Mouse (Mus musculus): ENCODE results near the gene Lemd2. TPM values are rescaled to one million over a fixed set of nuclear protein-coding genes. Genes with fewer than 3 reads are reported as not detected.
A peak's percentile ranks its signal among the peaks of the same experiment; 100 is the strongest.

Lemd2 gene
- total RNA-seq, 4 experiments from 2014 or later = 41.9 to 48.4 (median 43.0) TPM

GRCm38 (mm10) chr17:27228216-27228915 lies 24.1 kb upstream of the Lemd2 start:
- DNase-seq (ENCODE audit: low spot score in 2 of 2) = no peak

- no peak for DNase-seq (ENCODE audit: low spot score in 2 of 2)
Measured at GRCm38 (mm10) chr17:27227258-27227657, 23.0 kb upstream of the Lemd2 start.

GRCm38 (mm10) chr17:27226701-27227100 lies 22.4 kb upstream of the Lemd2 start:
- DNase-seq (ENCODE audit: low spot score in 2 of 2) = no peak

GRCm38 (mm10) chr17:27225801-27226200 lies 21.5 kb upstream of the Lemd2 start:
- DNase-seq (ENCODE audit: low spot score in 2 of 2) = no peak

GRCm38 (mm10) chr17:27223821-27224220 lies 19.6 kb upstream of the Lemd2 start:
- DNase-seq (ENCODE audit: low spot score in 2 of 2) = no peak

- DNase-seq (ENCODE audit: low spot score in 2 of 2) = peak in 1 of 2 experiments; percentile 54
Measured at GRCm38 (mm10) chr17:27221562-27221961, 17.3 kb upstream of the Lemd2 start.

GRCm38 (mm10) chr17:27218916-27219315 lies 14.6 kb upstream of the Lemd2 start:
- no peak for DNase-seq (ENCODE audit: low spot score in 2 of 2)

- DNase-seq (ENCODE audit: low spot score in 2 of 2) = no peak
Measured at GRCm38 (mm10) chr17:27218364-27218763, 14.1 kb upstream of the Lemd2 start.

GRCm38 (mm10) chr17:27212768-27213525 lies 8.7 kb upstream of the Lemd2 start:
- peak in 1 of 2 experiments; percentile 42 for DNase-seq (ENCODE audit: low spot score in 2 of 2)

GRCm38 (mm10) chr17:27212006-27212405 lies 7.7 kb upstream of the Lemd2 start:
- DNase-seq (ENCODE audit: low spot score in 2 of 2) = no peak

GRCm38 (mm10) chr17:27207113-27207707 lies 2.9 kb upstream of the Lemd2 start:
- no peak for DNase-seq (ENCODE audit: low spot score in 2 of 2)

- DNase-seq (ENCODE audit: low spot score in 2 of 2) = no peak
Measured at GRCm38 (mm10) chr17:27203358-27204074, 753 bp downstream of the Lemd2 start.

GRCm38 (mm10) chr17:27202919-27203357 lies 1.3 kb downstream of the Lemd2 start:
- DNase-seq (ENCODE audit: low spot score in 2 of 2) = no peak

- no peak for DNase-seq (ENCODE audit: low spot score in 2 of 2)
Measured at GRCm38 (mm10) chr17:27201981-27202380, 2.3 kb downstream of the Lemd2 start.

- no peak for DNase-seq (ENCODE audit: low spot score in 2 of 2)
Measured at GRCm38 (mm10) chr17:27200801-27201200, 3.5 kb downstream of the Lemd2 start.

GRCm38 (mm10) chr17:27199864-27200263 lies 4.4 kb downstream of the Lemd2 start:
- DNase-seq (ENCODE audit: low spot score in 2 of 2) = peak; percentile 48 to 62

- no peak for DNase-seq (ENCODE audit: low spot score in 2 of 2)
Measured at GRCm38 (mm10) chr17:27199205-27199604, 5.1 kb downstream of the Lemd2 start.

GRCm38 (mm10) chr17:27196206-27196605 lies 8.1 kb downstream of the Lemd2 start:
- no peak for DNase-seq (ENCODE audit: low spot score in 2 of 2)

GRCm38 (mm10) chr17:27194258-27195185 lies 9.7 kb downstream of the Lemd2 start:
- DNase-seq (ENCODE audit: low spot score in 2 of 2) = no peak

GRCm38 (mm10) chr17:27191804-27192203 lies 12.5 kb downstream of the Lemd2 start:
- DNase-seq (ENCODE audit: low spot score in 2 of 2) = no peak

Data from layer of hippocampus, adult 8-10 months (tissue).